Mouse (Mus musculus): Measurements from ENCODE around the gene Tpk1.
"Not testable (repeated sequence)": the region's sequence is repeated elsewhere in the genome, so short reads cannot be mapped to it uniquely, and the experiment has no call there.

Gene Tpk1

DNA sequence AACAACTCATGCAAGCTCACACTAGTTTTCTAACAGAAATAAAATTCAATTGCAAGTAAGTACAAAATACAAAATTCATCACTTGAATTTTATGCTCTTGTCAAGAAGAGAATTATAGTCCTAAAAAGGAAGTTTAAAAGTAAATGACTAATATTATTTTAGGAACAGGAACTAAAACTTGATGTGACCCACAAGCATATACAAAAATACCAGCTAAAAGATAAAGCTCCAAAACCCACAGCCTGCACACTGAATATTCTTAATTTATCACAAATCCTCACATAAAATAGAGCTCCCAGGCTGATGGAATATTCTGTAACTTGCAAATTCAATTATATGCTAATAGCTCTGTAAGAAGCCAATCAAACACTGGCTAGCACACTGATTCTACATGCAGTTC, 25.5 kb downstream of the Tpk1 start:
- DNase-seq (ENCODE audit: low spot score in 2 of 2) = no peak

DNA sequence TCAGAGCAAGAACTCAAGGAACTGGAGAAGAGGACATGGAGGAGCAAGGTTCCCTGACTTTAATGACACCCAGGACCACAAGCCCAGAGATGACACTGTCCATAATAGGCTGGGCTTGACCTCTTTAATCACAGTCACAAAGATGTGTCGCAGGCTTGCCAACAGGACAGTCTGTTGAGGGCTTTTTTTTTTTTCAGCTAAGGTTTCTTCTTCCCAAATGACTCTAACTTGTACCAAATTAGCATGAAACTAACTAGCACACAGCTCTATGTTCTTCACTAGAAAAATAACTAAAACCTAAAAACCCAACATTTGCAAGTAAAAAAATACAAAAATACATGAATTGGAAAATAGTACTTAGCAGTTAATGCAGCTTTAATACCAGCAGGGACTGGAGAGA, 27.2 kb downstream of the Tpk1 start:
- no peak for DNase-seq (ENCODE audit: low spot score in 2 of 2)

DNA sequence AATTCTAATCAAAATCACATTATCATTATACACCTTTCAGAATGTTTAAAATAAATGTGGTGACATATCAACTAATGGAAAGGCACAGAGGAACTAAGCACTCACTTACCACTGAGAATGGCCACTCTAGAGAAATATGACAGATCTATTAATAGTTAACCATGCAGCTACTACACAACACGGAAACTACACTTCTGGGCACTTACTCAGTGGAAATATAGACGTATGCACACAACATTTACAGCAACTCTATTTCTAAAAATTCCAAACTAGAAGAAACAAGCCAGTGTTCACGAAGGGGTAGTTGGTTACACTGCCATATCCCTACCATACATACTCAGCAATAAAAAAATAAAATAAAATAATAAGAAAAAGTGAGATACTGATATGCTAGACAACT, 28.0 kb downstream of the Tpk1 start:
- DNase-seq (ENCODE audit: low spot score in 2 of 2) = no peak

DNA sequence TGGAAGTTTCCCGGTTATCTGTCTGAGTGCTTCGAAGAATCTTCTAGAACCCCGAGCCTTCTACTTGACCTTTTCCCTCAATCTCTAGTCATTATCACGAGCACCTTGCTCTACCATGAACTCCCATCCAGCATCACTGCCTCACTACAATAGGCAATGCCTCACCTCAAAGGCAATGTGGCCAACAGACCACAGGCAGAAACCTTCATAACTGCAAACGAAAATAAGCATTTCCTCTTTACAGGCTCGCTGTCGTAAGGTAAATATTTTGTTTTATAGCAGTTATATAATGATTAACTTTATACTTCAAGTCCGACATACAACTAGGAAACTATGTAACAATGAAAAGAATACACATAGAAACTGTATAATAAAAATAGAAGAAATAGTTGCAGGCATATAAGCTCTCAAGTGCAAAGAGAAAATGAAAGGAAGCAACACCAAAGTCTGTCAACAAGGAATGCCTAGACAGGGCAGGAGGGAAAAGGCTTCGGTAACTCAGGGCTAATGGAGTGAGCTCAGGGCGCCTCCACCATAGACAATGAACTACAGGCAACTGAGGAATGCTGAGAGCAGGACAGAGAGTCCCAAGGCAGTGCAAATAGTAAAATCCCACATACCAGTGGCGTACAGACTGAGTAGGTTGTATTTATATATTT, 29.0 kb downstream of the Tpk1 start:
- DNase-seq (ENCODE audit: low spot score in 2 of 2) = no peak

DNA sequence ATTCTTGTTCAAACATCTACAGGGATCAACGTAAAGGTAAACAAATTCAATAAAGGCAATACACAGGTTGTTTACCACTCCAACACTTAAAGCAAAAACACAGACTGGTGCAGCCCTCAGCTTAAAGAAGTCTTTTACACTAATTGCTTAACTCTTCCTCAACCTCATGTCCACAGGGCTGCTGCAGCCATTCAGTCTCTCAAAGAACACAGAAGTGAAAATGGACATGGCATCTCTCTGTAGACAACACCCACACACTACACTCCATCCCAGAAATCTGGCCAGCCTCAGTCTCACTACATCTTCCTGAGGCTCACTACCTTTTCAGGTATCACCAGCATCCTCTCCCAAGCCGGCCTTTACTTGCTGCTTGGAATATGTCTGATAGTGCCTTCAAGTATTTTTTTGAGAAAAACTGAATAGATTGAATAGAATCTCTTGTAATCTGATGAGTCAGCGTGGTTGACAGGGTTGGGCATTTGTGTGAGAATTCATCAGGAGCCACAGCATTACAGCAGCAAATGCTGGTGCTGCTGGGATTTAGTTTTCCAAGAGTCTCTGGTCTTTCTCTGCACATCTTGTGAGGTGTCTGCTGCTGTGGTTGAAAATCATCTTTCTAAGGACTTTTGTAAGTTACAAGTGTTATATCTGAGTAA, 32.6 kb downstream of the Tpk1 start:
- DNase-seq (ENCODE audit: low spot score in 2 of 2) = no peak

DNA sequence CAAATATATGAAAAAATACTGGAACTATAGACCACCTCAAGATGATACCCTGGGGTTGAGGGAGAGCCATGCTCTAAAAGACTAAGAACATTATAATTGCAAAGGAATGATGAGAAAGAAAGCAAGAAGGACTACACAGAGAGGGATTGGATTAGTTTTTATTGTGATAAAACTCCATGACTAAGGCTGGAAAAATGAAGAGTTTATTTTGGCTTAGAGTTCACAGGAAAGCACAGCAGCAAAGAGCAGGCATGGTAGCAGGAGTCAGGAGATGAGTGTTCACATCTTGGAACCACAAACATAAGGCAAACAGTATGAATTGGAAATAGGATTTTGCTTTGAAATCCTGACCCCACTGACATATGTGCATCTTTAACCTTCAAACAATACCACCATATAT, 33.2 kb downstream of the Tpk1 start:
- no peak for DNase-seq (ENCODE audit: low spot score in 2 of 2)

DNA sequence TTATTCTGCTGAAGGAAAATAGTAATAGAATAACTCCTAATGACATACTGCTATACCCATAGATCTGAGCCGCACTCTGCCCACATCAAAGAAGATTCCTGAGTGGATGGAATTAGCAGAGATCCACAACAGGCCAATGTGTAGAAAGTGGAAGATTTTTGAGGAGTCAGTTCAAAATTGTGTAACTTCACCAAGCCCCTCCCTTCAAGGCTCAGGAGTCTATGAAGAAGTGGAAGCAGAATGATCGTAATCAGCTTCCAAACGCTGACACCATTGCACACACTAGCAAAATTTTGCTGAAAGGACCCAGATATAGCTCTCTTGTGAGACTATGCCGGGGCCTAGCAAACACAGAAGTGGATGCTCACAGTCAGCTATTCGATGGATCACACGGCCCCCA, 42.6 kb downstream of the Tpk1 start:
- DNase-seq (ENCODE audit: low spot score in 2 of 2) = not testable (repeated sequence)

DNA sequence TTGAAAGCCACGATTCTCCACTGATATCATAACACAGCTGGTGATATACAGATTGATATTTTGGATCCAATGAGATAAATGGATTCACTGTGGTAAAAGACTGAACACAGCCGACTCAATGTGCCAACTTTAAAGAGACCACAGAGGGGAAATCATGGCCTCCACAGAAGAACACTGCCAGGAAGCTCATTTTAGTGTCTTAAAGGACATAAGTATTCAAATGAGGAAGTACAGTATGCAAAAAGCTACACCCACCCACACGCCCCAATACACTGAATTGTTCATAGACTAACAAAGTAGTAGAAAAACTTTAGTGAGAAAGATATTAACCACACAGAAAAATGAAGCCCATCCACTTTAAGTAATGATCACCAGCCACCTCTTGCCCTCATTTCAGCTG, 46.8 kb downstream of the Tpk1 start:
- DNase-seq (ENCODE audit: low spot score in 2 of 2) = no peak

DNA sequence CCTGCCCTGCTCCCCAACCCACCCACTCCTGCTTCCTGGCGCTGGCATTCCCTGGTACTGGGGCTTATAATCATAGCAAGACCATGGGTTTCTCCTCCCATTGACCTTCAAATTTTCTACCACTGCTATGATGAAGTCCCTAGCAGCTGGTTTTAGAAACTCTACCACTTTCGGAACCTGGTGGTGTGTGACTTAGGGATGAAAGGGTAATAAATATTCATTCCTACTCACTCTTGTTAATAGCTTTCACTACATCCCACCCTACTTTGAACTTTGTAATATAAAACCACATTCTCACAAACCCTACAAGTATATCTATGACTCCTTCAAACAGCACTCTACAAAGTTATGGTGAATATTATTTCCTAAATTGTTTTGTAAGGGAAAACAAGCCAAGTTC, 54.3 kb downstream of the Tpk1 start:
- no peak for DNase-seq (ENCODE audit: low spot score in 2 of 2)

DNA sequence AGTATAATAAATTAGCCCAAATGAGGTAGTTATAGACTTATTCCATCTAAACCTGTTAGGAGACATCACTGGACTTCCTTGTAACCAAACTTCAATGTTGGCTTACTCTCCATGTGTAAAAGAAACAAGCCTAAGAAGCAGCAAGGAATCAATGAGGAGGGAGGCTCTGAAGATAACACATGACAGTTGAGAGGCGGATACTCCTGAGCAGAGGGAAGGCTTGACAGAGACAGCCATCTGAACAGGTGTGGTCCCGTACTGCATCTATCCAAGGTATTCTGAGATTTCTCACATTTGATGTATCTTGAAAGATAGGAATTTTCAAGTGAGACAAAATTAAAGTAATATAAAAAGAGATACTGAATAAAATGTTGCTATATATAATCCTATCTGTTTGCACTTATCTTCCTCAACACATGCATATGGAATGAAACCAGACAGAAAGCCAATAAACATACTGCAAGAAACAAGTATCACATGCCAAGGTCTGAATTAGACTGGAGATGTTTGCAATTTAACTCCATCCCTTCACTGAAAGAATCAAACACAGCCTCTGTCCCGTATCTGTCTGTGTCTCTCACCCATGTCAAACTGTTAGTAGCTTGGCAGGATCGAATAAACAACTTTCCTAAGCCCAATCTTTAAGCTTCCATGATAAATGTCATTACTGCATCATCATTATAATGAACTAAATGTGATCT, 75.1 kb downstream of the Tpk1 start:
- DNase-seq (ENCODE audit: low spot score in 2 of 2) = no peak

DNA sequence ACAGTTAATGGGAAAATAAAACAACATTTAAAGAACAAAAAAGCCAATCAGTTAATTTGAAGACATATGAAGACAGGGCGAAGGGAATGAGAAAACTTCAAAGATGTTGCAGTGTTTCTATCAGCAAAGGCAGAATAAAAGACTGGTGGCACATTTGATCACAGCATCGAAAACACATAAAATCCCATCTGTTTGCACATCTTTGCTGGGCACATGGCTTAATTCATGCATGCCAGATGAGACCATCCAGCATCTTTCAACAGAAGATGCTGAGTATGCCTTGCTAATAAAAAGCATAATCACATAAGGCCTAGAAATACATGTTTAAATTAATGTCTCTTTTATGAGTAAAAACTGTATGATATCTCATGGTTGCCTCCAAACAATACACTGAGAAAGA, 80.8 kb downstream of the Tpk1 start:
- no peak for DNase-seq (ENCODE audit: low spot score in 2 of 2)

DNA sequence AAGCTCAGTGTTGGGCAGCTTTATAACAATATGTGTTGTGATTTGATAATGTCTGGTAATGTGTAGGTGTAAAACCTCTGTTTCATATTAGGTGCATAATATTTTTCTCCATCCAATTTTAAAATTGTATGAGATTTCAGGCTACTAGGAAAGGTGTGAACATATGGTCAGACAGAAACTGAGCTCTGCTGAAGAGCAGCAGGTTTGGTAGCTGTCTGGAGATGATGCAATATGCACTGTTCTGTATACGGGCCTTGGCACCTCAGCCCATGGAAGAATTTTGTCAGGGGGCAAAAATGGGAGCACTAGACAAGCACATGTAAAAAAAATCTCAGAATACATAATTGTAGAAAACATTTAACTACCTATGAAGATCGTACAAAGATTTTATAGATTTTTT, 84.3 kb downstream of the Tpk1 start:
- DNase-seq (ENCODE audit: low spot score in 2 of 2) = no peak

DNA sequence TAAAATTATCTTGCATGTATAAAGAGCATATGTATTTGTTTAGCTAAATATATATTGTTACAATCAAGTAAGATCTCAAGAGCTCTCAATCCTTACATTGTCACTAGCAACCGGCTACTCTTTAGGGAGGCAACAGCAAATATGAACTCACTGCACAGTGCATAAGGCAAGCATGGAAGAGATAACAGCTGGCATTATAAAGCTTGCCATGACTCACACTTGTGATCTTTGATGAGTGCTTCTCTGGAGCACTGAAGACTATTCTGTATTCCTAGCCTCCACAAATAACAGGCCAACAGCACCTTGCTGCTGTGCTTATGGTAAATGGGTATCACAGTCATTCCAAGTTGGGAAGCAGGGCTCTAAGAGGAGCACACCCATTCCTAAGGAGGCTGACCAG, 98.2 kb downstream of the Tpk1 start:
- no peak for DNase-seq (ENCODE audit: low spot score in 2 of 2)

DNA sequence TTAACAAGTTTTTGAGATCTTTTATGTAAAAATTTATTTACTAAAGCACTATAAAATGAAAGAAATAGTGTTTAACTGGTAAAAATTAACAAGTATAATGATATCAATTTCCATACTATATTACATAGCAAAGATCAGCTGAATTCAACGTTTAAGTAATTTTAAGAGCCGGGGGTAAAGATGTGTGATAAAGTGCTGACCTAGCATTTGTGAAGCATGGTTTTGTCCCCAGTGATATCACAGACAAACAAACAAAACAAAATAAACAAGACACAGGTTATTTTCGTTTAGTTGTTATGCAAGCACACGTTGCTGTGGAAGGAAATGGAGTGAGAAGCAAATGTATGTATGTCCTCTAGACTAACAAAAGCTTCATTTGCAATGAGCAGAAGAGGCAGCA, 103.6 kb downstream of the Tpk1 start:
- no peak for DNase-seq (ENCODE audit: low spot score in 2 of 2)

DNA sequence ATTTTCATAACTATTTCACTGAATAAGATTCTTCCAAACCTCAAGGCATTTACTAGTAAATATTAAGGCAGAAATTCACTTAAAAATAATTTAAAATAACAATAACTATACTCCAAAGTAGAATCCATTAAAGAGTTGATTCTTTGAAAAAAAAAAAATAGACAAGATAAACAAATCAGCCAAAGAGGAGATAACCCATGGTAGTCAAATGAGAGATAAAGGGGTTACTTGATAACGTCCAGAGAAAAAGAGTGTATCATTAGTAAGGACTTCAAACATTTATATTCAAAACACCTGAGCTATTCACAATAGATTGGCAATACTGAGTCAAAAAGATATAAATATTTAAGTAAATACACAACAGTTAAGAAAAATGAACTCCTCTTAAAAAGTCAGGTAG, 114.7 kb downstream of the Tpk1 start:
- no peak for DNase-seq (ENCODE audit: low spot score in 2 of 2)

DNA sequence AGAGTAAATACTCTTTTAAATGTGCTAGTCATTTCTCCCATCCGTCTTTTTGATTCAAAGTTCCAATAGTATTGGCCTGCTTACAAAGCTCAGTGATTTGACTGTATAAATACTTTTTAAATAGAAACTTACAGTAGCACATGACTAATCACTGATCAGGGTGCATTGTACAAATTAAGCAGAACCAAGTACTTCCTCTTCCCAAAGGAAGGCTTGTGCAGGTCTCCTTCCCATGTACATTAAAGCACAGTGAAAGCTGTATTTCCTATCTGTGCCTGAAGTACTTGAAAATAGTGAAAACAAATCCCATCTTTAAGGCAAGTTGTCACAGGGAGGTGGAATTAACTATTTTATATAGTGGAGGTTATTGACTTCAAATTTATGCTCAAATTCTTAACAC, 119.5 kb downstream of the Tpk1 start:
- DNase-seq (ENCODE audit: low spot score in 2 of 2) = no peak

DNA sequence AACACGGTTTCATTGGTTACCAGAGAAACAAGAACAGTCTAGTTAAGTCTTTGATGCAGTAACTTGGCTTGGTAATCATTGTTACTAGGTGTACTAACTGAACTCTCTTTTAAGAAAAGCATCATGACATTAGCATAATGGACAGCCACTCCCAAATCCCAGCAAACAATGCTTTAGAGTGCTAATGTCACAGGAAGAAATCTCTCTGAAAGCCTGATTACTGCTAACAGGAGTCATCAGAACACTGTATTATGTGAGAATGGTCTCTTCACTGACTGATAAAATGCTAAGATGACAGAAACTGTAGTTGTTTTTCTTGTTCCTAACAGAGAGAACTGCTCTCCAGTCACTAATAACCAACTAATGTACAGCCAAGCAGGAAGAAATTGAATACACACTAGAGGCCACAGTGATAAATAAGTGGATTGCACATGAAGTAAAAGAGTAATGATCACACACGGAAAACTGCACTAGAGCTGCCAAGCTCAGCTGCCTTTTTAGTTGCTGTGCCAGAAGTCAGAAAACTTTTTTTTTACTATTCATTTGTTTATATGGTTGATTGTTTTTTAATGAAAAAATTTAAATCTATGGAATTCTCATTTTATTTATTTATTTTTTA, 128.7 kb downstream of the Tpk1 start:
- DNase-seq (ENCODE audit: low spot score in 2 of 2) = no peak

DNA sequence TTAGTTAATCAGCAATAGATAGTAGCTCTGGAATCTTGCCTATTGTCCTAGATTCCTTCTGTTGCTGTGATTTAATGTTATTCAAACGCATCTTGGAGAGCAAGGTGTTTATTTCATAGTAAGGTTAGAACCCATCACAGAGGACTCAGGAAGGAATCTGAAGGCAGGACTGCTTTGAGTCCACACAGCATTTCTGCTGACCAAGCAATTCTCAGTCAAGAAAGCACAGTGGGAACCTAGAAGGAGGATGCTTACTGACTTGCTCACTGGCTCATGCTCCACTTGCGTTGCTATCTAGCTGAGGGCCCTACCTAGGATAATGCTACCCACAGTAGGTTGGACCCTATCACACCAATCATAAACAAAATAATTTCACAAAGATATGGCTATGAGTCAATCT, 130.6 kb downstream of the Tpk1 start:
- no peak for DNase-seq (ENCODE audit: low spot score in 2 of 2)

DNA sequence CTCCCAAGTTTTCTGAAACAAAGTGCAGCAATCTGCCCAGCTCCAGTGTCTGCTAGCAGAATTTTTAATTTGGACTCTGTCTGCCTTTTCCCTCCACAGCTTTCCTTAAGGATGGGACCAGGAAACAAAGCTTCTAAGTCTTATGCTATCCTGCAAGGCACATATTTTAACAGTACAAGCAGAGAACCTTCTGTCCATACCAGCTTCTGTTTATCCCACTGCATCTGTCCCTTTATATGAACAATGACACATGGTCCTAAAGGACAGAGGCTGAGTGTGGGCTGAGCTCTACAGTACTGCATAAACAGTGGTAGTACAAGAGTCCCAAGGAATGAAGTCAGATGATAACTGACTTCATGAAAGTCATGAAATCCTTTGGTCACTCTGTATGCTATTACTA, 132.8 kb downstream of the Tpk1 start:
- DNase-seq (ENCODE audit: low spot score in 2 of 2) = no peak

DNA sequence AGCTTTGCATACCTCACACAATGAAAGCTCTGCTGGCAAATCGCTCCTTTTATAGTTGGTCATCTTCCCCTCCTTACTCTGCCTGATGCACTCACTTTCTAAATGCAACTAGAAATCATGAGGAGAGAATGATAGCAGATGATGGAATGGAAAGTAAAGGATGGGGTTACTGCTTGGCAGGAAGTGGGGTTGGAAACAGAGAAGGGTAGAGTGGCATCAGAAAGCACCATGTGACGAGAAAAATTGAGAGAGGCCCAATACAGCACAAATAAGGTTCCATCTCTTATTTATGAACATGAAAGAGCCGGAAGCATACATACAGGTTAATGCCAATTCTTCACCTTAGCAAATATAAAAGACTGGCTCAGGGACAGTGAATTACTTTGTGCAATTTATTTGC, 133.3 kb downstream of the Tpk1 start:
- DNase-seq (ENCODE audit: low spot score in 2 of 2) = no peak

DNA sequence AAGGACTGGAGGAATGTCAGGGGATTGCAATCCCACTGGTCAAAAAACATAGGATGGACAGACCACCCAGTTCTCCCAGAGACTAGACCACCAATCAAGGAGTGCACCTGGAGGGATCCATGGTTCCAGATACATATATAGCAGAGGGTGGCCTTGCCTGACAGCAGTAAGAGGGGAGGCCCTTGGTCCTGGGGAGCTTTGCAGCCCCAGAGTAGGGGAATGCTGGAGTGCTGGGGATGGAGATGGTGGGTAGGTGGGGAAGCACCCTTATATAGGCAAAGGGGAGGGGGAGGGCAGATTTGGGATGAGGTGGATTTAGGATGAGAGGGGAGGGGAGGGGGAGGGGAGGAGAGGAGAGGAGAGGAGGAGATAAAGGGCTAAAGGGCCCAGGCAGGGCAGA, 134.1 kb downstream of the Tpk1 start:
- no peak for DNase-seq (ENCODE audit: low spot score in 2 of 2)

DNA sequence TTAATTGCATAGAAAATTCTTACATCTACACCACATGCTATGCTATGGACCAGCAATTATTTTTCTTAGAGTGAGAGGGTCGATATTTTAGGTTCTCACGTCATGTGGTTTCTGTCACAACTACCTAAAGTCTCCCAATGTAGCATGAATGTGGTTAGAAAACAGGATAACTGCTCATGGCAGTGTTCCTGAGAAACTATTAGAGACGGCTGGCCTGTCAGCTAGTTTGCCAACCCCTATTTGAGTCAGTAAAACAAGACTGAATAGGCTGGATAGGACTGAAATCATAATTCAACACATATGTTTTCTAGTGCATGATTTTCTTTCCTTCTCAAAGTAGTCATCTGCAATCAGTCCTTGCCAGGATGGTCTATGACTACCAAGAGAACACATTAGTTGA, 137.1 kb downstream of the Tpk1 start:
- DNase-seq (ENCODE audit: low spot score in 2 of 2) = no peak

DNA sequence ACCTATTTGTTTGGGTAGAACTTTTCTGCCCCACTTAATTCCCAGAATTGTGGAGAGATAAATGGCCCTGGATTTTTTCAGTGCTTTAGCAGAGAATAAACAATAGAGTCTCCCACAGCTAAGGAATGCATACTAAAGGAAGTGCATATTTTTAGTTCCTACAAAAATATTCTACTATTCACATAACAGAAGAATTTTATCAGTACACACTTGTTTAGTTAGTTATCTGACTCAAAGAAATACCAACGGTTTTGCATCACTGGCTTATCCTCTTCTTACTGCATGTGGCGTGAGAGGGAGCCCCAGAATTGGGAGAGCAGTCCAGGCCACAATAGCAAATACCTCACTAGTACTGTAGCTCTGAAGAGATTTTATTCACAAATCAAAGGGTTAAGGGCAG, 141.1 kb downstream of the Tpk1 start:
- DNase-seq (ENCODE audit: low spot score in 2 of 2) = no peak

Measured in frontal cortex, postnatal 10 days (tissue).